Mouse (Mus musculus) adrenal gland, adult 18-20 months (tissue): ENCODE results near the gene Pank4. TPM values are rescaled to one million over a fixed set of nuclear protein-coding genes. Genes with fewer than 3 reads are reported as not detected.
A peak's percentile ranks its signal among the peaks of the same experiment; 100 is the strongest.

ENCODE experiments used
- DNase-seq, 2 experiments: peaks; one replicate each; pipeline ENCODE4 v3.0.0; 2021 to 2022; ENCODE audit warnings: low spot score in 2 of 2
- total RNA-seq, 2 experiments: library from RNA; stranded (reverse); gene quantifications; 1 replicate in 1 of 2; 2 replicates in 1 of 2; pipeline ENCODE4 v1.2.3; 2021

Gene Pank4
- total RNA-seq, 2 experiments from 2014 or later, result 28.3 to 31.9 TPM

GRCm38 (mm10) chr4:155011312-155012025 lies 47.5 kb downstream of the Pank4 start:
- DNase-seq, result no peak

- DNase-seq, result no peak
Measured at GRCm38 (mm10) chr4:155012115-155012514, 48.2 kb downstream of the Pank4 start.

- DNase-seq, result peak; percentile 52 to 56
Measured at GRCm38 (mm10) chr4:155012788-155013187, 48.9 kb downstream of the Pank4 start.

- DNase-seq, result no peak
Measured at GRCm38 (mm10) chr4:155014244-155014643, 50.3 kb downstream of the Pank4 start.

- no peak for DNase-seq
Measured at GRCm38 (mm10) chr4:155014791-155015190, 50.9 kb downstream of the Pank4 start.

GRCm38 (mm10) chr4:155015550-155015949 lies 51.6 kb downstream of the Pank4 start:
- no peak for DNase-seq

- DNase-seq, result no peak
Measured at GRCm38 (mm10) chr4:155016807-155017206, 52.9 kb downstream of the Pank4 start.

GRCm38 (mm10) chr4:155017253-155017878 lies 53.4 kb downstream of the Pank4 start:
- DNase-seq, result no peak

GRCm38 (mm10) chr4:155018066-155018465 lies 54.1 kb downstream of the Pank4 start:
- no peak for DNase-seq

GRCm38 (mm10) chr4:155018601-155019335 lies 54.8 kb downstream of the Pank4 start:
- peak in 1 of 2 experiments; percentile 26 for DNase-seq

GRCm38 (mm10) chr4:155019336-155019847 lies 55.5 kb downstream of the Pank4 start:
- no peak for DNase-seq

GRCm38 (mm10) chr4:155020141-155020540 lies 56.2 kb downstream of the Pank4 start:
- no peak for DNase-seq

- no peak for DNase-seq
Measured at GRCm38 (mm10) chr4:155020813-155021212, 56.9 kb downstream of the Pank4 start.

- DNase-seq, result no peak
Measured at GRCm38 (mm10) chr4:155022228-155022855, 58.4 kb downstream of the Pank4 start.

- no peak for DNase-seq
Measured at GRCm38 (mm10) chr4:155024170-155025010, 60.5 kb downstream of the Pank4 start.

Other genes starting within 250 kb of the Pank4 start
- under 1 TPM in 1 of 2 experiments, not detected in 1; 0.20 TPM for gene Ttc34, start 126.7 kb upstream of the Pank4 start, total RNA-seq
- 1 to 10 TPM in 1 of 2 experiments, under 1 TPM in 1; 0.19 to 3.8 TPM for gene Mmel1, start 94.5 kb upstream of the Pank4 start, total RNA-seq
- 100 to 1,000 TPM in 1 of 2 experiments, 10 to 100 TPM in 1; 15.5 to 104 TPM for gene Fam213b, start 65.0 kb upstream of the Pank4 start, total RNA-seq
- 1 to 10 TPM; 6.4 to 8.4 TPM for gene Tnfrsf14, start 35.6 kb upstream of the Pank4 start, total RNA-seq
- not detected for gene Hes5, start 3.2 kb upstream of the Pank4 start, total RNA-seq
- gene Plch2, start 92.7 kb downstream of the Pank4 start, total RNA-seq, result under 1 TPM; 0.33 to 0.35 TPM
- 10 to 100 TPM; 18.2 to 20.3 TPM for gene Pex10, start 102.9 kb downstream of the Pank4 start, total RNA-seq
- 100 to 1,000 TPM in 1 of 2 experiments, 10 to 100 TPM in 1; 95.4 to 109 TPM for gene Rer1, start 122.3 kb downstream of the Pank4 start, total RNA-seq
- 1 to 10 TPM; 6.6 to 9.8 TPM for gene Morn1, start 122.5 kb downstream of the Pank4 start, total RNA-seq